Mouse (Mus musculus) cortical plate, adult 2 months (tissue): ENCODE data around the gene Mad1l1.

Experiments used
- CTCF ChIP-seq: fragments of 200-500 bp; IDR thresholded peaks from 2 replicates; pipeline ENCODE4 v1.5.1; 2011; ENCODE audit warnings: mild to moderate bottlenecking, control low read depth, low read length; ENCODE audit not compliant: insufficient read depth; ENCODE audit errors: extremely low read depth
- POLR2A ChIP-seq: fragments of 200-500 bp; IDR thresholded peaks from 2 replicates; pipeline ENCODE4 v1.6.1; 2011; ENCODE audit warnings: mild to moderate bottlenecking, low read length, control low read depth; ENCODE audit not compliant: insufficient read depth; ENCODE audit errors: extremely low read depth

GRCm38 (mm10) chr5:140208743-140209409 lies 112.5 kb downstream of the Mad1l1 start:
- TF ChIP-seq POLR2A (no peak), CTCF (no peak)
